Mouse (Mus musculus) intestine, embryonic 15.5 days (tissue): Measurements from ENCODE around the gene Psip1. TPM values are rescaled to one million over a fixed set of nuclear protein-coding genes. Genes with fewer than 3 reads are reported as not detected.
"Not testable (repeated sequence)": the region's sequence is repeated elsewhere in the genome, so short reads cannot be mapped to it uniquely, and the experiment has no call there.

ENCODE experiments used
- ATAC-seq: fragments of 200-750 bp; cut with Nextera tagmentation; 2 replicates; pipeline ENCODE4 v1.8.0; 2017; ENCODE audit warnings: moderate TSS enrichment, moderate library complexity
- H3K27ac ChIP-seq: fragments of 300-500 bp; sonication (generic); 2 replicates; pipeline ENCODE4 v1.5.1; 2015; ENCODE audit warnings: mild to moderate bottlenecking, inconsistent platforms
- H3K27me3 ChIP-seq: fragments of 300-500 bp; sonication (generic); replicated peaks from 2 replicates; pipeline ENCODE4 v1.6.1; 2015; ENCODE audit warnings: inconsistent platforms
- H3K36me3 ChIP-seq: fragments of 300-500 bp; sonication (generic); 2 replicates; pipeline ENCODE4 v1.6.1; 2015; ENCODE audit warnings: inconsistent platforms
- H3K4me1 ChIP-seq: fragments of 300-500 bp; sonication (generic); replicated peaks from 2 replicates; pipeline ENCODE4 v1.6.1; 2015; ENCODE audit warnings: inconsistent platforms
- H3K4me2 ChIP-seq: fragments of 300-500 bp; sonication (generic); replicated peaks from 2 replicates; pipeline ENCODE4 v1.6.1; 2015; ENCODE audit warnings: mild to moderate bottlenecking, inconsistent platforms
- H3K4me3 ChIP-seq: fragments of 300-500 bp; sonication (generic); replicated peaks from 2 replicates; pipeline ENCODE4 v1.5.1; 2015; ENCODE audit warnings: inconsistent platforms
- H3K9ac ChIP-seq: fragments of 300-500 bp; sonication (generic); 2 replicates; pipeline ENCODE4 v1.6.1; 2015; ENCODE audit warnings: inconsistent platforms
- H3K9me3 ChIP-seq: fragments of 300-500 bp; sonication (generic); 2 replicates; pipeline ENCODE4 v1.6.1; 2016; ENCODE audit warnings: inconsistent platforms
- WGBS: fragments of 180-500 bp; shearing (Covaris S2); methylation state at CpG from one replicate; pipeline ENCODE4 v1.1.7; 2015; 5-methylcytosine and 5-hydroxymethylcytosine counted together
- polyA plus RNA-seq: library from polyadenylated mRNA; unstranded; fragments of >200 nt; fragmentation: Nextera tagmentation; extraction: Ambion mirVana; gene quantifications from 2 replicates; pipeline ENCODE4 v1.2.1, GENCODE M21; 2015

Psip1 gene
- polyA plus RNA-seq, 1 experiment from 2014 or later, result 94.9 TPM

DNA sequence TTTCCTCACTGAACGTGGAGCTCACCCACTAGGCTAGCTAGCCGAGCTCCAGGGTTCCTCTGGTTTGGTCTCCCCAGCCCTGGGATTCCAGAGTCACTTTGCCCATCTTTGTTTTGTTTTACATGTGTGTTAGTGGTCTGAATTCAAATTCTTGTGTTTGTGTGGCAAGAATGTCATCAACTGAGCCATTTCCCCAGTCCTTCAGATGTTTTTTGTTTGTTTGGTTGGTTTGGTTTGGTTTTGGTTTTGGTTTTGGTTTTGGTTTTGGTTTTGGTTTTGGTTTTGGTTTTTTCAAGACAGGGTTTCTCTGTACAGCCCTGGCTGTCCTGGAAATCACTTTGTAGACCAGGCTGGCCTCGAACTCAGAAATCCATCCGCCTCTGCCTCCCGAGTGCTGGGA, 10.8 kb upstream of the Psip1 start:
- H3K36me3 ChIP-seq, ATAC-seq, H3K27me3 ChIP-seq, H3K4me1 ChIP-seq, H3K9ac ChIP-seq, H3K4me3 ChIP-seq, H3K4me2 ChIP-seq, H3K27ac ChIP-seq, H3K9me3 ChIP-seq: not testable (repeated sequence)
- 85% methylated on average over 5 of the region's 5 CpGs for WGBS

DNA sequence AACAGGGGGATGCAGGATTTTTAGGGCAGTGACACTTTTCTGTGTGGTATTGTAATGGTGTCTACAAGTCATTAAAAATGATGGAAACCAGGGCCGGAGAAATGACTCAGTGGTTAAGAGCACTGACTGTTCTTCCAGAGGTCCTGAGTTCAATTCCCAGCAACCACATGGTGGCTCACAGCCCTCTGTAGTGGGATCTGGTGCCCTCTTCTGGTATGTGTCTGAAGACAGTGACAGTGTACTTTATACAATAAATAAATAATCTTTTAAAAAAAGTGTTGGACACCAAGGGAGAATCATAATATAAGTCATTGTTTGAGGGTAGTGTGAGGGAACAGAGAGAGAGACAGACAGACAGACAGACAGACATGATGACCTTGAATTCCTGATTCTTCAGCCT, 6.9 kb upstream of the Psip1 start:
- 93% methylated on average over 1 of the region's 1 CpGs for WGBS
- Histone ChIP-seq H3K9ac (no peak overlapping the region), H3K4me1 (no peaks in the 10 kb centered on the region), H3K4me3 (no peak overlapping the region), H3K27me3 (no peaks in the 10 kb centered on the region), H3K9me3 (no peaks in the 10 kb centered on the region), H3K27ac (no peak overlapping the region), H3K36me3 (no peaks in the 10 kb centered on the region), H3K4me2 (no peak overlapping the region)
- no peak for ATAC-seq

DNA sequence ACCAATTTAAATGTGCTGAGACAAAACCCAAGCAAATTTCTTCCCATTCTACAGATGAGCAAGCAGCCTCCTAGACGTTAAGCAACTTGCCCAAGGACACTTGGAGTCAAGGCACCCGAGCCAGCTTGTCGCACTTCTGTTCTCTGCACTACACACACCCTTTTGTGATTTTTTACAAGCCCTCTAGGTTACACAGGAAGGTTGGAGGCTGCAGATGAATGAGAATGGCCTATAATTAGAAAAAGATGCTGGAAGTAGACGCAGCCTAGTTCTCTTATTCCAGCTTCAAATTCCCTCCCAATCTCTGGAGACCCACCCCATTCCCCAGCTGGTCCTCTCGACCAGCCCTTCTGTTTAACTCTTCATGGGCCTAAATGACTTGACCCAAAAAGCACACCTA, 2.9 kb upstream of the Psip1 start:
- H3K36me3 ChIP-seq, result no peaks in the 10 kb centered on the region
- H3K27ac ChIP-seq, result no peak overlapping the region
- 0 out of 2 replicates have a peak, but pooled peaks cover 3% of the 10 kb centered on the region for H3K4me1 ChIP-seq
- no peaks in the 10 kb centered on the region for H3K9me3 ChIP-seq
- no peaks in the 10 kb centered on the region for H3K27me3 ChIP-seq
- no peak overlapping the region for H3K9ac ChIP-seq
- no peak for ATAC-seq
- WGBS, result 42% methylated on average over 5 of the region's 5 CpGs
- no peak overlapping the region for H3K4me2 ChIP-seq
- no peak overlapping the region for H3K4me3 ChIP-seq

DNA sequence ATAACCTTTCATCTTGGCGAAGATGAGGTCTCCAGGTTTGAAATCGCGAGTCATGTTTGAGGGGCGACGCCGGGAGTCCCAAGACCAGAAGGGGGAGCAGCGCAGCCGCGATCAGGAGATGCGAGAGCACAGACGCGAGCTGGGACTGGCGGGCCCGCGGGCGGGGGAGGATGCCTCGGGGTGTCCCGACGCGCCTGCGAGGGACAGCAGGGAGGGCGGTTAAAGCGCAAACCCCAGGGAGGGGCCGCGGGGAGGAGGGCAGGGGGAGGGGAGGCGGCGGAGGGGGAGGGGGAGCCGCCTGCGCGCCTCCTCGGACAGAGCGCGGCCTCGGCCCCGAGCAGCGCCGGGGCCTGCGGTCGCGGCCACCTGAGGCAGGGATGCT, 533 bp downstream of the Psip1 start:
- peak overlapping the region; percentile 96 for H3K27ac ChIP-seq
- peak overlapping the region; percentile 84 for H3K9ac ChIP-seq
- 0% methylated on average over 34 of the region's 40 CpGs for WGBS
- H3K9me3 ChIP-seq, result no peaks in the 10 kb centered on the region
- H3K4me3 ChIP-seq, result peak overlapping the region; percentile 93
- ATAC-seq, result peak; percentile 90
- H3K4me2 ChIP-seq, result peak overlapping the region; percentile 82
- 0 out of 2 replicates have a peak, but pooled peaks cover 3% of the 10 kb centered on the region for H3K4me1 ChIP-seq
- no peaks in the 10 kb centered on the region for H3K27me3 ChIP-seq
- H3K36me3 ChIP-seq, result 0 out of 2 replicates have a peak, but pooled peaks cover 2% of the 10 kb centered on the region

- H3K4me1 ChIP-seq, result 0 out of 2 replicates have a peak, but pooled peaks cover 3% of the 10 kb centered on the region
- no peaks in the 10 kb centered on the region for H3K27me3 ChIP-seq
- peak overlapping the region; percentile 93 for H3K4me3 ChIP-seq
- H3K9me3 ChIP-seq, result no peaks in the 10 kb centered on the region
- 26% methylated on average over 12 of the region's 12 CpGs for WGBS
- 0 out of 2 replicates have a peak, but pooled peaks cover 2% of the 10 kb centered on the region for H3K36me3 ChIP-seq
- ATAC-seq, result no peak
- 0 out of 2 replicates have a peak overlapping the region, but pooled peaks have one; percentile 96 for H3K27ac ChIP-seq
- H3K9ac ChIP-seq, result peak overlapping the region; percentile 84
- peak overlapping the region; percentile 82 for H3K4me2 ChIP-seq
These were observed 1.0 kb downstream of the Psip1 start for GRCm38 (mm10) chr4:83485250-83485649.

- no peaks in the 10 kb centered on the region for H3K27me3 ChIP-seq
- peaks cover 27% of the 10 kb centered on the region for H3K36me3 ChIP-seq
- WGBS, result 78% methylated on average over 3 of the region's 3 CpGs
- no peak overlapping the region for H3K4me3 ChIP-seq
- H3K9ac ChIP-seq, result no peak overlapping the region
- H3K27ac ChIP-seq, result no peak overlapping the region
- ATAC-seq, result no peak
- H3K4me1 ChIP-seq, result no peaks in the 10 kb centered on the region
- H3K4me2 ChIP-seq, result no peak overlapping the region
- H3K9me3 ChIP-seq, result no peaks in the 10 kb centered on the region
These were observed 18.1 kb downstream of the Psip1 start for GRCm38 (mm10) chr4:83468208-83468607.

- no peak for ATAC-seq
- no peaks in the 10 kb centered on the region for H3K4me1 ChIP-seq
- H3K4me2 ChIP-seq, result no peak overlapping the region
- peaks cover 26% of the 10 kb centered on the region for H3K36me3 ChIP-seq
- H3K27me3 ChIP-seq, result no peaks in the 10 kb centered on the region
- 87% methylated on average over 7 of the region's 7 CpGs for WGBS
- no peak overlapping the region for H3K27ac ChIP-seq
- H3K4me3 ChIP-seq, result no peak overlapping the region
- no peaks in the 10 kb centered on the region for H3K9me3 ChIP-seq
- H3K9ac ChIP-seq, result no peak overlapping the region
These were observed 18.6 kb downstream of the Psip1 start for GRCm38 (mm10) chr4:83467615-83468014.

DNA sequence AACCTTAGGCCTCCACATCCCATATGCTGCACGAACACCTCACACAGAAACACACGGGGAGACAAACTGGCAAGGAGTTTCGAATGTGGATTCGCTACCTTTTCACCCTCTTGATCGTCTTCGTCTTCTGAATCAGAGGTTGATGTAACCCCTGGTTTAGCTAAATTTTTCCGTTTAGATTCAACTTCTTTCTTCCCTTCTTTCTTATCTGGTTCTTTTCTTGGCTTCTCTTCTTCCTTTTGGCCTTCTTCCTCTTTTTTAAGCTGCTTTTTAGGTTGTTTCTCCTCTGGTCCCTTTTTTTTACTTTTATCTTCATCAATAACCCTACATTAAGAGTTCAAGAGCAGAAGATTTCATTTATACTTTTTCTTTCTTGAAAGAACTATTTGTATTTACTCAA, 21.4 kb downstream of the Psip1 start:
- no peak for ATAC-seq
- Histone ChIP-seq H3K9me3 (no peaks in the 10 kb centered on the region), H3K27ac (no peak overlapping the region), H3K4me3 (no peak overlapping the region), H3K36me3 (peaks cover 18% of the 10 kb centered on the region), H3K4me1 (no peaks in the 10 kb centered on the region), H3K27me3 (no peaks in the 10 kb centered on the region), H3K9ac (no peak overlapping the region), H3K4me2 (no peak overlapping the region)
- 91% methylated on average over 7 of the region's 7 CpGs for WGBS

- no peaks in the 10 kb centered on the region for H3K9me3 ChIP-seq
- no peaks in the 10 kb centered on the region for H3K4me1 ChIP-seq
- WGBS, result 91% methylated on average over 5 of the region's 5 CpGs
- H3K9ac ChIP-seq, result no peak overlapping the region
- ATAC-seq, result no peak
- H3K4me2 ChIP-seq, result no peak overlapping the region
- no peak overlapping the region for H3K27ac ChIP-seq
- no peak overlapping the region for H3K4me3 ChIP-seq
- no peaks in the 10 kb centered on the region for H3K27me3 ChIP-seq
- peaks cover 11% of the 10 kb centered on the region for H3K36me3 ChIP-seq
These were observed 26.2 kb downstream of the Psip1 start for GRCm38 (mm10) chr4:83460106-83460505.

- Histone ChIP-seq H3K4me2 (no peak overlapping the region), H3K27ac (no peak overlapping the region), H3K27me3 (no peaks in the 10 kb centered on the region), H3K4me1 (no peaks in the 10 kb centered on the region), H3K4me3 (no peak overlapping the region), H3K9ac (no peak overlapping the region), H3K9me3 (no peaks in the 10 kb centered on the region), H3K36me3 (peaks cover 32% of the 10 kb centered on the region)
- ATAC-seq, result no peak
- 94% methylated on average over 4 of the region's 4 CpGs for WGBS
These were observed 35.5 kb downstream of the Psip1 start for GRCm38 (mm10) chr4:83450785-83451184.

DNA sequence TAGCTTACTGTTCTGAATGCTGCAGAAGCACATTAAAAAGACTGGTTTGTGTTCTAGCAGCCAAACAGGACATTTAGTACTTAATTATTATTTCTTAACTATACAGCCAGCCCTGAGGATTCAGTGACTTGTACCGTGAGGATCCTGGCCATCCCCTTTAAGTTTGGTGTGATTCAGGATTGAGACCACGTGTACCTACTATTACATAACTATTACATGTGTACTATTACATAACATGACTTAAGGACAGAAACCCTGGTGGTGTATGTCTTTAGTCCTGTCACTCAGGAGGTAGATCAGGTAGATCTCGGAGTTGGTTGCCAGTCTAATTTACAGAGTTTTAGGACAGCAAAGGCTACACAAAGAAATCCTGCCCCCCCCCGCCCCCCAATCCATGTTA, 45.2 kb downstream of the Psip1 start:
- Histone ChIP-seq H3K9ac (no peak overlapping the region), H3K9me3 (no peaks in the 10 kb centered on the region), H3K27me3 (no peaks in the 10 kb centered on the region), H3K4me2 (no peak overlapping the region), H3K4me1 (no peaks in the 10 kb centered on the region), H3K4me3 (no peak overlapping the region), H3K36me3 (peaks cover 20% of the 10 kb centered on the region), H3K27ac (no peak overlapping the region)
- WGBS, result 90% methylated on average over 4 of the region's 4 CpGs
- no peak for ATAC-seq

DNA sequence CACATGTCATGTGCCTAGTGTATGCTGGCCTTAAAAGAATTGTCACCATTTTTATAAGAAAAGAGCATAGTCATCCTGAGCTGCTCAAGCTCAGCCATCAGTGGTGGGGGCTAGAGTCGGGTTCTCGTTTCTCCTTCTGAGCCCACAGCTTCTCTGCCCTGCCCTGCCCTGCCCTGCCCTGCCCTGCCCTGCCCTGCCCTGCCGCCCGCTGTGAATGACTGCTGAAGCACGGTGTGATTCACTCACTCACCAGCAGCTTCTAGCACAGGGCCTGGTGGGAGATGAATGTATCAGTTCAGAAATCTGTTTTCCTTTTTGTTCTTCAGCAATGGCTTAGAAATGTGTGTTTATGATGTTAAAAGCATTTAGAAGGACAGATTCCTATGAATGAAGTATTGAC, 47.2 kb downstream of the Psip1 start:
- Histone ChIP-seq H3K27ac (no peak overlapping the region), H3K9me3 (no peaks in the 10 kb centered on the region), H3K9ac (no peak overlapping the region), H3K4me2 (no peak overlapping the region), H3K27me3 (no peaks in the 10 kb centered on the region), H3K4me1 (no peaks in the 10 kb centered on the region), H3K36me3 (peaks cover 26% of the 10 kb centered on the region), H3K4me3 (no peak overlapping the region)
- WGBS, result 49% methylated on average over 5 of the region's 5 CpGs
- ATAC-seq, result peak; percentile 74

- Histone ChIP-seq H3K27ac (no peak overlapping the region), H3K4me1 (no peaks in the 10 kb centered on the region), H3K36me3 (peaks cover 26% of the 10 kb centered on the region), H3K4me3 (no peak overlapping the region), H3K9ac (no peak overlapping the region), H3K4me2 (no peak overlapping the region), H3K9me3 (no peaks in the 10 kb centered on the region), H3K27me3 (no peaks in the 10 kb centered on the region)
- ATAC-seq, result no peak
These were observed 48.1 kb downstream of the Psip1 start for GRCm38 (mm10) chr4:83438116-83438515.
